Mouse (Mus musculus): ENCODE measurements at regions not wholly inside any gene's neighbourhood (a gene's known extent, or its start where the extent isn't known, plus 50 kb on each side); places are given as distances from the start of the nearest gene placed in this dataset.
A peak's percentile ranks its signal among the peaks of the same experiment; 100 is the strongest.

DNA sequence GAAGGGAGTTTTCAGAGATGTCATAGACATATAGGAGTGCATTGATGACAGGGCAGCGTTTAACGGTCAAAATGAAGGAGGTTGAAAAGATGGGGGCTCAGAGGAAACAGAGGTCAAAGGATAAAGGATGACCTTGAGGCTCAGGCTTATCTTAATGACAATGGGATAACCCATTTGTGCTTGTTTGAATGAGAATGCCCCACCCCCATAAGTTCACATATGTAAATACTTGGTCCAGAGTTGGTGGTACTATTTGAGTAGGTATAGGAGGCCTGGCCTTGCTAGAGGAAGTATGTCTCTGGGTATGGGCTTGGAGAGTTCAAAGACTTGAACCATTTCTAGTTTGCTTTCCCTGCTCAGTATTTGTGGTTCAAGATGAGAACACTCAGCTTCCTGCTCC, 237.4 kb upstream of the Fbxl7 start:
- no peak for DNase-seq (ENCODE audit: low spot score in 2 of 2)

DNA sequence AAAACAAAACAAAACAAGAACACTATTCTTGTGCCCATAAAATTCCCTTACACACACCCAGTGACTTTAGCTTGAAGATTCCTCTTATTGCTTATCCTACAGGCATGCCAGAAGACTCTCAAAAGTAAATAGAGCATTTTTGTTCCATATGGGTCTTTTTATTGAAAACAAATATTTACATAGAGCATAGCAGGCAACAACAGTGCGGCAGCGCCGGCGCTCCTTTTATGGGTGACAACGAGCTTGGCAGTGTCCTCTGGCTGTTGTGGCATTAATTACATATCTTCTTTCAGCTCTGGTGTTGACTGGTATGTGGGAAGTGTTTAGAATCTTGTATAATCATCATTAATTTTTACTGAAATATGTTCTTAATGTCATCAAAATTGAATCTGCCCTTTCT, 242.2 kb upstream of the Fbxl7 start:
- DNase-seq (ENCODE audit: low spot score in 2 of 2), result no peak

DNA sequence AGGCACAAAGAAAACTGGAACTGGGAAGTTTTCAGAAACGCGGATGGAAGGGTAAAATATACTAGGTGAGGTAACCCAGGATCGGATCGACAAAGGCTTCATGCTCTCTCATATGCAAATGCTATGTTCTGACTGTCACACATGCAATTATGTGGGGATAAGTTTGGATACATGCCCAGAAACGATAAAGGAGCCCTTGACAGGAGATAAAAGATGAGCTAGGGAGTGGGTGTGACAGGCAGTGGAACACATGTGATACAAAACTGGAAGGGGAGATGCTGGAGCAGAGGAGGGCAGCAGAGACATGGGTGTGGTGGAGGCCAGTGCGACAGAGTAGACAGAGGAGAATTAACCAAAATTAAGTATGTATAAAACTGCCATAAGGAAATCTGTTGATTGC, 250.5 kb upstream of the Fbxl7 start:
- DNase-seq (ENCODE audit: low spot score in 2 of 2), result no peak

DNA sequence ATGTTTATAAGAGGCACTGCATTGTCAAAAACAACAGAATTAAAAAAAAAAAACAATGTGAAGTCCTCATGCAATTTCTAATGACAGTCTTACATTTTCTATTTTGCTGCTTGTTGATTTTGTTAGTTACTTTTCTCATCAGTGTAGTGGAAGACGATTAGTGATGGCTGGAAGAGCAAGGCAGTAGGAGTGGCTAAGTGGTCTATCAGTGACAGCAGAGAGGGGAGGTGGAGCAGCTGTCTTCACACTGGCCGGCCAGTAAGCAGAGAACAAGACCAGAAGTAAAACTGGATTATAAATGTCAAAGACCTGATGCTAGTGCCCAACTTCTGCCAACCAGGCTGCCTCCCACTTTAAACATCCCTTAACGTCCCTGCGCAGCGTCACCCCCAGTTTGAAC, 265.6 kb upstream of the Fbxl7 start:
- no peak for DNase-seq (ENCODE audit: low spot score in 2 of 2)

DNA sequence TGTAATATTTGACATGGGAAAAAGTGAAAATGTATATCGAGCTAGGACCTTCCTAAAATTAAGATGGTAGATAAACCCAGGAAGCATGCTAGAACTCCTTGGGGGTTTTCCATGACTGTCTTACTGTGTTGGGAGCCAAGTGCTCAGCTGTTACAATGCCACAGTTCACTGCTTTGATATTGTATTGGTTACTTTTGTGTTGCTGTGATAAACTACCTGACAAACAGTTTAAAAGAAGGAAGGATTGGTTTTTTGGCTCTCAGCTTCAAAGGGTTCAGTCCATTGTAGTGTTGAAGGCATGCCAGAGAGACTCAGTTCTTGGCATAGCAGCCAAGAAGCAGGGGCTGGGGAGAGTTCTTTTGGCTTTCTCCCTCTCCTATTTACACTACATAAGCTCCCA, 272.1 kb upstream of the Fbxl7 start:
- DNase-seq (ENCODE audit: low spot score in 2 of 2), result no peak

DNA sequence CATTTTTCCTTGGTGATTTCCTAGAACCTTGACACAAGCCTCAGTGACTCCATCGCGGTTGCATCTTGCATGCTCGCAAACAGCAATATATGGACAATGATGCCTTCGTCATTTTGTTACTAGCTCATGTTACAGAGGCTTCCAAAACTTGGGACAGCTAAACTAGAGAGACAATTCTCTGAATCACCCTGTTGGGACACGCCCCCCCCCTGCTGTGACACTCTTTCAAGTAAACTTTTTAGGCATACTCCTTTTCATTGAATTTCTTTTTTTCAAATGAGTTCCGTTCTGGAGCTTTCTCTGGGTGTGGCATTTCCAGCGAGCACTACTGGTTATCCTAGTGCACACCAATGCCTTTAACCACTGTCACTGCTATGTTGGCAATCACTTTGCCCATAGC, 274.5 kb upstream of the Fbxl7 start:
- DNase-seq (ENCODE audit: low spot score in 2 of 2), result no peak

DNA sequence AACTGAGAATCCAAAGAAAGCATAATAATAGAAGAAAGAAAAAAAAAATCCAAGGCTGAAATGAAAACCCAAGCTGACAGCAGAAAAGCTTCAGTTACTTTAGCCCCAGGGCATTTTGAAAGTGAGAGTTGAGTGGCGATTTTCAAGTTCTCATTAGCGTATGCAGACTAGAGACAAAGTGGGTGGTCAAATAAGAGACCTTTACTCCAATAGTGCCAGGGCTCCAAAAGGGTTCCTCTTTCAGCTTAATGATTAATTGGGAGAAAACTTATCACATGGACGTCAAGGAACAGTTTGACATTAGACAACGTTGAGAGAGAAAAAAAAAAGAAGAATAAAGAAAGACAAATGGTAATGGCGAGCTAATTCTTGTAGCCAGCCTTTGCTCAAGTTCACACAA, 278.1 kb upstream of the Fbxl7 start:
- DNase-seq (ENCODE audit: low spot score in 2 of 2), result no peak

DNA sequence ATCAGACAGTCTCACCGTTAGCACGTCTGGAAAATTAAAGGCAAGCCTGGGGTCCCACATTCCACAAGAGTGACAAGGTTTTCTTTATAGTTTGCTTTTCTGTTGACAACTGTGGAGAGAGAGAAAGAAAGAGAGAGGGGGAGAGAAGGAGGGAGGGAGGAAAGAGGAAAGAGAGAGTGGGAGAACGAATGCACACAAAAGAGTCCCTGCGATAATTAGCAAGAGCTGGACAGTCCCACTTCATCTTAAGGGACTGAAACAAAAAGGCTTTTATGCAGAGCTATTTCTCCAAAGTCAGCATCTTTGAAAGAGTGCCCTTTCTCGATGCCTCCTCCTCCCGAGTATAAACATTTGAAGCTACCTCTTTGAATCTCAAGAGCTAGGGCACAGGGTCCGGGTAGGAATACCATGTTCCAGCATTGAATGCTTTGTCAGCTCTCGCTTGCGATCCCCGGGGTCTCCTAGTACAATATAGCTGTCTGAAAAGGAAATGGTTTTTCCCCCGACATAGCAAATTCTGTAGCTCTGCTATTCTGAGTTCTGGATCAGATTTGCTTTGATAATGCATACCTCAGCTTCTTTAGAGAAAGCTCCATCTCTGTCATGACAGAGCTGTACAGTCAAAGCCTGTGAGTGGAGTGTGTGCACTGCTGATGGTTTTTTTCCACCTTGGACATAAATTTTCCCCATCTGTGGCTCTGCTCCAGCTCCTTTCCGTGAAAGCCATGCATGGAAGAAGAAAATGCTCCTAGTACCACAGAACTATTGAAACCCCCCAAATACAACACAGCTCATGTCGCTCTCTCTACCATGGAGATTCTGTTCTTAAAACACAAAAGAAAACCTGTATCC, 282.9 kb upstream of the Fbxl7 start:
- no peak for DNase-seq (ENCODE audit: low spot score in 2 of 2)

DNA sequence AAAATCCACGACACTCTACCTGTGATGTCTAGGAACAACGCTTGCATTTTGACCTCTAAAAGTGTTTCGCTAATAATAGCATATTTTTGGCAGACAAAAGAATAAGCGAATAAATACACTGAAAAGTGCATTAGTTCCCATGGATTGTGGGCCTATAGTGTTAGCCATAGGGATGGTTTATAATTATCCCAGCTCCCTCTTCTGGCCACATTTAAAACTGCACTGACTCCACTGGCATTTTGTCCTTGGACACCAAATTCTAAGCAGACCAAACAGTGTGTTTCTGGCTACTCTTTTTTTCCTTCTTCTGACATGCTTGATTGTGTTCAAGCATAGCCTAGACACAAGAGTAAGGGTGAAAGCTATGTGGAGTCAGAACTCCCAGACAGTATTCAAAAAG, 276.8 kb upstream of the Ank start:
- DNase-seq (ENCODE audit: low spot score in 2 of 2), result peak; percentile 6 to 34

DNA sequence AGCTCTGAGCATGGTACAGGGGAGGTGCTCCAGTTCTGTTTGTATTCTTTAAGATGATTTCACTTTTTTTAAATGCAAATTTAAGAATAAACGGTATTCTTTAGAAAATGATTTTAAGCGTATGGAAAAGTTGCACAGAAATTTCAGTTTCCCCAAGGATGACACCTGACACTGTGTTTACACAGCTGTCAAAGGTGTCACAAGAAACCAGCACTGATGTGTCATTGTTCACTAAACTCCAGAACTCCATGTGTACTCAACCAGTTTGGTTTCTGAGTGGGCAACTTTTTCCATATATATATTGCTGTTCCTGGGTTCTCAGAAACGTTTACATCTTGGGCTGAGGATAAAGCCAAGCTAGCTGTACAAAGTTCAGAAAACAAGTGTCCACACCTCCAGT, 265.0 kb upstream of the Ank start:
- DNase-seq (ENCODE audit: low spot score in 2 of 2), result no peak

DNA sequence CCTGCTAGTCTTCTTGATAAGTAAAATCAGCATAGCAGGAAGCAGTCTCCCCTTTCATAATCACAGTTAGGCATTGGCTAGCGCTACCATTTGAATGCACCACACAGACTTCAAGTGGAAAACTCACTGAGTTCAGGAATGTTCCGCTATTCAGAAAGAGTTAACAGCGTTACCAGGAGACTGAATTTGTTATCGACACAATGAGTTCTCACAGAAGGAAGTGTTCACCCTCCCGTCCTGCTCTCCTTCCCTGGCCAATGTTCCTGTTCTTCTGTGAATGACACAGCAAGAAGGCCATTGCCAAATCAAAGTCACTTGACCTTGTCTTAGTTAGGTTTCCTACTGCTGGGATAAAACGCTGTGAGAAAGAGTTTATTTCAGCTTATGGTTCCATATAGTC, 261.6 kb upstream of the Ank start:
- peak in 1 of 2 experiments; percentile 1 for DNase-seq (ENCODE audit: low spot score in 2 of 2)

DNA sequence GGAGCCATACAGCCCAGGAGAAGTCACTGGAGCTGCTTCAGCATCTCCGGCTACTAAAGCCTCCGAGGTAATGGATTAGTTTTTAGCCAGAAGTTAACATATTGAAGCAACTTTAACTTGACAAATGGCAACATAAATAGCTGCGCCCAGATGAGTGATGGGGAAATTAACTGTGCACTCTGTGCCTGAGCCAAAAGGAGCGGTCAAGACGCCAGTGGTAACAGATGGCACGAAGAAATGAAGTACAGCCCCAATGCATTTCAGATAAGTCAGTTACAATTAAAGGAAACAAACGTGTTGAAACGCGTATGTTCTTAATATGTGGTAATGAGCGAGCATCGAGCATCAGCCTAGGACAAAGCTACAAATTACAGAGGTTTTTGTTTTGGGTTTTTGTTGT, 259.0 kb upstream of the Ank start:
- no peak for DNase-seq (ENCODE audit: low spot score in 2 of 2)

DNA sequence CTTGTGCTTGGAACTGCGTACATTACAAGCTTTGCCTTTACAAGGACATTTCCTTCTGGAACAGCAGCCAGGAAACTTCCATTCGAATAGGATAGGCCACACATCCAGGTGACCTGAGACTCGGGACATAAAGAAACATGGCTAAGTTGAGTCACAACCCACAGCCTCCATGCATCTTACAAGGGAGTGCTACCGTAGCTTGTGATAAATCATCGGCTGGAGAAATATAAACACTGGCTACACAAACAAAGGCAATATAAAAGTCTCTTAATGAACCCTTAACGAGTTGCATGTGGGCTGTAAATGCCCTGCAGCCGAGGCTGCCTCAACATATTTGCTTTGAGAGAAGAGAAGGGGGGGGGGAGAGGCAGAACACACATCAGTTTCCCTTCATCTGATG, 250.1 kb upstream of the Ank start:
- DNase-seq (ENCODE audit: low spot score in 2 of 2), result no peak

DNA sequence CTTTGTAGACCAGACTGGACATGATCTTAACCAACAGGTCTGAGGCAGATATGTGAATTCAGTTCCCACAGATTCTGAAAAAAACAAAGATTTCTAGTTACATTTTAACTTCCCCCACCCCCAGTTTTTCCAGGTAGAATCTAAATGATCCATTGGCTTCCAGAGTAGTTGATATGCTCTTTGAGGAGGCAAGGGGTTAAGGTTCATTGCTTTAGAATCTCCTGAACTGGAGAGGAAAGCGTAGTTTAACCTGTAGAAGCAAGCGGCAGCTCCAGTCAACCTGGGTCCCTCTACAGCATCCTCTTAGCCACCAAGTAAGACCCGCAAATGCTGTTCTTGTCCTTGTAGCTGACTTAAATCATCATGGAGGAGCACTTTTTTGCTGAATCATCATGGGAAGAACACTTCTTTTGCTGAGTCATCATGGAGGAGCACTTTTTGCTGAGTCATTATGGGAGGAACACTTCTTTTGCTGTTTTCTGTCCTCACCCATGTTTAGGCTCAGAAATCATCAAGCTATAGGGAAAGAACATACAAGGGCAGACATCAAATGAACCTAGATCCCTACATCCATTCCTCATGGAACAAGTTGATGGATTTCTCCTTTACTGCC, 247.2 kb upstream of the Ank start:
- DNase-seq (ENCODE audit: low spot score in 2 of 2), result no peak

DNA sequence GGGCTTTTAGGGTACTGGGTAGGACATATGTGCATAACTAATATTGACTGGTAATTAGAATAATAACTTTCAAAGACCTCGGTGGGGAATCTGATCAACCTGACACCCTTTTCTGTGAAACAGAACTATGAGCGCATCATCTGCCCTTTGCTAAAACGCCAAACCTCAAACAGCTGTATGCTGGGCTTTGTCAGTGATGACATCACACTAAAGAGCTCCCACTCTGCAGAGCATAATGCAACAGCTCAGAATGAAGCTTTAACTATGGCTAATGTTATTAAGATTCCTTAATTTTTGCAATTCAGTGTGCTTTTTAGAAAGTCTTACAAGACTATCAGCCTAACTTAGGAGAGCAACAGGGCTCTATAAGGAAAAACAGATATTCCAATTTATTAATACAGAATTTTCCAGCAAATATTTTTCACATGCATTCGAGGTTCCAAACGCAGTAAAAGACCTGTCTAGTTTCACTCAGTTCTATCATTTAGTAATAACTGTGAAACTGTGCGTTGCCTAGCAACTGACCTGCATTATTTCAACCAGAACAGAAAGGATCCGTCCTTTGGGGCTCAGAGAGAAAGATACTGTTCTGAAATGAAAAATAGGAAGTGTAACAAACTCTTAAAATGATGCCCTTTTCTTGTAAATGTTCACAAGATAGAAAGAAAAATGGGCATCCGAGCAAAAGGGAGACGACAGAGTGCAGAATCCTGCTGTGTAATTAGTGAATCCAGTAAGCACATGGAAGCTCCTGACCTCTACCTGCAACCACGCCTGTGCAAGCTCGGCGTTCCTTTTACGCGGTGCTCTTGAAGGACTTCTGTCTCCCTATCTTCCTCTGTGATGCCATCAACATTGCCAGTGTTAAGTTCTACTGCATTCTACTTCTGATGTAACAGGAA, 242.6 kb upstream of the Ank start:
- no peak for DNase-seq (ENCODE audit: low spot score in 2 of 2)

DNA sequence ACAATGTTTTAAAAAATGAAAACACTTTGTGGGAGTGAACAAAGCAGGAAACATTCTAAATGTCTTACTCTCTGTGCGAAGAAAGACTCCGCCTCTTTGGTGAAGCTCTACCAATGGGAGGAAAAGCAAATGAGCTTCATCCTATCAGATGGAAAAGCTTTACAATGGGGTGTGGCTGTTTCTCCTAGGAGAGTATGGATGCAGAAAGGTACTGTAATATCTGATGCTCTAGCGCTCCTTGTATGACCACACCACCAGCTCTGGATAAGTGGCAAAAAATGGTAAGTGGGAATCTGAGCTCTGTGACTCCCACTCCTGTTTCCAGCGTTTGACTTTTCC, 242.0 kb upstream of the Ank start:
- no peak for DNase-seq (ENCODE audit: low spot score in 2 of 2)

DNA sequence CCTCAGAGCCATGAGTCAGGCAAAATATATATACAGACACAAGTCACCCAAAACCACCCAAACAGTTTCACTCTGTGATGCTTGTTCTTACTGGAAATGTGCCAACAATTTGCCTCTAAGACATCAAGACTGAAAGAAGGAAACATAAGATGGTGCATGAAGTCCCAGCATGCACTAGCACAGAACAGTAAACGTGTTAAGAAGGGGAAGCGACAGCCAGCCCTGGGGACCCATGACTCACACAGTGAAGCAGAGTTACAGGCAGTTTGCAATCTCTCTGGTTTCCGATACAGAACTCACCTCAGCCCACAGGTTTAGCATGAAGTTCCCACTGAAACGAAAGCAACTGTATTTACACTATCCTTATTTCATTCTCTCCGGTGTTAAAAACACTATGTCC, 233.7 kb upstream of the Ank start:
- DNase-seq (ENCODE audit: low spot score in 2 of 2), result no peak

DNA sequence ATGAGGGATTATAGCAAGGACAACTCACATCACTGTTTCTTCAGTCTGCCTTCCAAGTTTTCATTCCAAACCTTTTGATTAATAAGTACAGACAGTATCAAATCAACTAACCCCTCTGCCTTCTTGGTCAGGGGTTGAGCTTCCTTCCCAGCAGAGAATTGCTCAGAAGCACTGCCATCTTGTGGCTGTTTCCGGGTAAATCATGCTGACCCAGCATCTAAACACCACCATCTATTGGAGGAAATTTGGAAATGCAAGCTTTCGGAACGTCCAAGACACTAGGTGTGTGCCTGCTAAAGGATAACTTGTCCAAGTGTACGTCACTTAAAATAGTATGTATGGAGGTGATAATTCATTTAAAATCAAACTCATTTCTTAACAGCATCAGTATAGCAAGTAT, 231.7 kb upstream of the Ank start:
- peak in 1 of 2 experiments; percentile 15 for DNase-seq (ENCODE audit: low spot score in 2 of 2)

DNA sequence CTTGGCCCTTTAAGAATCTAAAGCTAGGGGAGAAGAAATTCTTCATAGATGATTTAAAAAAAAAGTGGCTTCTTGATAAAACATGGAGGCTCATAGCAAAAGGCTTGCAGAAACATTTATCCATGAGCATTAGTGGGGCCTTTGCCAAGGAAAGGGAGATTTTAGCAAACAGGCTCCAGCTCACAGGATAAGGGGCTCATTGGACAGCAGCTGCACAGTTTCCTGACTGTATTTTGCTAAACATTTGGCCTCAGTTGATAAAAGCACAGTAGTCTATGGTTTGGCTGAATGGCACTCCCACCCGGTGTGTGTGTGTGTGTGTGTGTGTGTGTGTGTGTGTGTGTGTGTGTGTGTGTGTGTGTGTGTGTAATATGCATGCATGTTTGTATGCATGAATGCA, 228.2 kb upstream of the Ank start:
- no peak for DNase-seq (ENCODE audit: low spot score in 2 of 2)

DNA sequence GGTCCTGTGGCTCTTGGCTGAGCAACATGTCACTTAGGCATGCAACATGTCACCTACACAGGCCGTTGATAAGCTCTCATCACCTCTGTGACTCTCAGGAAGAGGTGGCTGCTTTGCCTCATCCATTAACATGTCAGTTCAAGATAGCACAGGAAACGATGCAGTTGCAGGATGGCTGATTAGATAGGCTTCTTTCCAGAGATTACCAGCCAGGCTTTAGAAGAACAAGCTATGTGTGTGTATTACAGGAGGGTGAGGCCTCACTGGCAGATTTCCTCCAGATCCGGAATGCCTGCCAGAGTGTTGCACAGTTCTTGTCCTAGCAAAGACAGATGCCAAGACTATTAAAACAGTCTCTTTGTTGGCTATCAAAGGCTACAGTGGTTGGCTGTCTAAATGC, 220.2 kb upstream of the Ank start:
- peak in 1 of 2 experiments; percentile 4 for DNase-seq (ENCODE audit: low spot score in 2 of 2)

DNA sequence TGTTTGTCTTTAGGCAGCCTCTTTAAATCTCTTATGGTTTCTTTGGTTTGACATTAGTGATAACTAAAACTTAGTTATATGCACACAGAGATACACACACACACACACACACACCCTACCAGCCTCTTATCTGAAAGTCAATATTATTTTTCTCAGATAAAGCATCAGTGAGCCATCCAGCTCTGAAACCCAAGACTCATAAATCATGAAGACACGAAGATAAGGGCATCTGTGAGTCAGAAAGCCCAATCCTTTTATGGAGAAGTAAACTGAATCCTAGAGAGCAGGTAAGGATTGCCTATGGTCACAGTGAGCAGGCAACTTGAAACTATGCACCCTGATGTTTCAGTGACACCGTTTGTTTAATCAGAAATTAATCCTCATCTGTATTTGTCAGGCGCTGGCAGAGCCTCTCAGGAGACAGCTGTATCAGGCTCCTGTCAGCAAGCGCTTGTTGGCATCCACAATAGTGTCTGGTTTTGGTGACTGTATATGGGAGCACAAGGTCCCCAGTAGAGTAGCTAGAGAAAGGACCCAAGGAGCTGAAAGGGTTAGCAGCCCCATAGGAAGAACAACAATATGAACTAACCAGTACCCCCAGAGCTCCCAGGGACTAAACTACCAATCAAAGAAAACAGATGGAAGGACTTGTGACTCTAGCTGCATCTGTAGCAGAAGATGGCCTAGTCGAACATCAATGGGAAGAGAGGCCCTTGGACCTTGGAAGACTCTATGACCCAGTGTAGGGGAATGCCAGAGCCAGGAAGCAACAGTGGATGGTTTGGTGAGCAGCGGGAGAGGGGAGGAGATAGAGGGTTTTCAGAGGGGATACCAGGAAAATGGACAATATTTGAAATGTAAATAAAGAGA, 207.3 kb upstream of the Ank start:
- DNase-seq (ENCODE audit: low spot score in 2 of 2), result no peak

DNA sequence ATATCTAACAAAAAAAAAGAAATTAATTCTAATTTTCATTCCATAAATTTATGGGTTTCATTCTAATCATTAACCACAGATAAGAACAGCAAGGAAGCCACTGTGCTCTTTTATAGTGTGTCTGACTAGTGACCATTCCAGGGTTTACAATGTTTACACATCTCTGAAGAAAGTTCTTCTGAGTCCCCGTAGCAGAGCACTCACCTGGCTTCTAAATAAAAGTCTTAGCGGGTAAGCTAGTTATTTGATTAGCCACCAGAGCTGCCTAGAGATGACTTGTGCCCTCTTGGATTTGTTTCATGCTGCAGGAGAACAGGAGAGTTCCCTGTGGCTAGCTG, 206.7 kb upstream of the Ank start:
- DNase-seq (ENCODE audit: low spot score in 2 of 2), result no peak
